Mouse (Mus musculus) kidney, adult 2 months (tissue): ENCODE results near the gene Bbs1.

Source experiments
- CTCF ChIP-seq: fragments of 200-500 bp; conservative IDR thresholded peaks from 2 replicates; pipeline ENCODE4 v1.5.1; 2011; ENCODE audit warnings: low read depth, mild to moderate bottlenecking, control low read depth, low read length, moderate library complexity, mixed read lengths; ENCODE audit not compliant: insufficient read depth, insufficient read length
- POLR2A ChIP-seq: fragments of 200-500 bp; IDR thresholded peaks from one replicate; pipeline ENCODE4 v1.6.1; 2011; ENCODE audit warnings: low read depth, low read length, control low read depth

- TF ChIP-seq POLR2A = no peak
- TF ChIP-seq CTCF = no peak
Measured at GRCm38 (mm10) chr19:4878405-4879323, 27.8 kb downstream of the Bbs1 start, which contains the start of gene Zdhhc24.
